Mouse (Mus musculus) liver, adult 2 months (tissue): ENCODE results near the gene Mipep. TPM values are rescaled to one million over a fixed set of nuclear protein-coding genes. Genes with fewer than 3 reads are reported as not detected.
A peak's percentile ranks its signal among the peaks of the same experiment; 100 is the strongest.

Source experiments
- DNase-seq: peaks from one replicate; pipeline ENCODE4 v3.0.0-alpha.2; 2011; ENCODE audit warnings: low read depth, low spot score; ENCODE audit errors: extremely low read depth
- H3K27ac ChIP-seq: fragments of 200-500 bp; replicated peaks from 2 replicates; pipeline ENCODE4 v1.5.1; 2012; ENCODE audit warnings: low read depth, mild to moderate bottlenecking, control low read depth, inconsistent platforms, low read length; ENCODE audit not compliant: insufficient read depth
- H3K27me3 ChIP-seq: fragments of 200-500 bp; 2 replicates; pipeline ENCODE4 v1.6.1; 2012; ENCODE audit warnings: mild to moderate bottlenecking, moderate library complexity, low read length, inconsistent platforms; ENCODE audit not compliant: control insufficient read depth, insufficient read depth
- H3K36me3 ChIP-seq: fragments of 200-500 bp; 2 replicates; pipeline ENCODE4 v1.6.1; 2012; ENCODE audit warnings: low read length, inconsistent platforms; ENCODE audit not compliant: control insufficient read depth, insufficient read depth
- H3K4me1 ChIP-seq: fragments of 200-500 bp; 2 replicates; pipeline ENCODE4 v1.6.1; 2011; ENCODE audit warnings: low read length; ENCODE audit not compliant: control insufficient read depth, insufficient read depth
- H3K4me3 ChIP-seq: fragments of 200-500 bp; 2 replicates; pipeline ENCODE4 v1.5.1; 2011; ENCODE audit warnings: low read depth, mild to moderate bottlenecking, control low read depth, low read length, moderate library complexity; ENCODE audit not compliant: insufficient read depth
- H3K79me2 ChIP-seq: fragments of 200-500 bp; 2 replicates; pipeline ENCODE4 v1.6.1; 2012; ENCODE audit warnings: inconsistent platforms, mild to moderate bottlenecking, low read length, moderate library complexity; ENCODE audit not compliant: control insufficient read depth, insufficient read depth
- H3K9ac ChIP-seq: fragments of 200-500 bp; 2 replicates; pipeline ENCODE4 v1.6.1; 2012; ENCODE audit warnings: low read depth, mild to moderate bottlenecking, control low read depth, inconsistent platforms, low read length
- CTCF ChIP-seq: fragments of 200-500 bp; IDR thresholded peaks from 2 replicates; pipeline ENCODE4 v1.5.1; 2011; ENCODE audit warnings: low read depth, low read length, control low read depth
- POLR2A ChIP-seq: fragments of 200-500 bp; IDR thresholded peaks from 2 replicates; pipeline ENCODE4 v1.6.1; 2011; ENCODE audit warnings: low read length, control low read depth; ENCODE audit not compliant: insufficient read depth; ENCODE audit errors: extremely low read depth
- WGBS: fragments of 180-500 bp; shearing (Covaris S2); methylation state at CpG from one replicate; pipeline ENCODE4 v1.1.7; 2018; 5-methylcytosine and 5-hydroxymethylcytosine counted together
- polyA plus RNA-seq: library from polyadenylated mRNA; depleted of rRNA; stranded (reverse); fragments of >200 nt; gene quantifications from 2 replicates; pipeline ENCODE4 v1.2.3, GENCODE M21; 2012
- total RNA-seq: library from RNA; depleted of rRNA; stranded (reverse); fragments of >200 nt; gene quantifications from 2 replicates; pipeline ENCODE4 v1.2.3, GENCODE M21; 2014

Gene Mipep
- total and polyA plus RNA-seq, 2 experiments: 13.9 to 30.1 TPM

DNA sequence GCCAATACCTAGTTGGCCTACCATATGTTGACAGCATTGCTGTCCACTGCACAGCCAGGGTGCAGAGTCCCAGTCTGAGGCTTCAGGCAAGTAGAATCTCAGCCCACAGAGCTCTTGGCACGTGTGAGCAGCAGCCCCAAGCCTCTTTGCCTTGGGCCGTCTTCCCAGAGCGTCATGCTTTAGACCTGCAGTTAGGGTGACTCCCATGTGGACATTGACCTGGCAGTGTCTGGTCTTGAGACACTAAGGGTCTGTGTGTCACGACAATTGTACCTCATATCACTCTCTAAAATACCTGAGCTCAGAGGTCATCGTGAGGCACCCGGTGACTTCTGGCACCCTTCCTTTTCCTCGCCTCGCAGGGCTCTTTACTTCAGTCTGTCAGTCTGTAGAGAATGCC is 25.3 kb upstream of the Mipep start:
- Histone ChIP-seq H3K36me3 (peaks cover 59% of the 10 kb centered on the region), H3K27ac (no peak overlapping the region), H3K79me2 (no peaks in the 10 kb centered on the region), H3K4me1 (no peaks in the 10 kb centered on the region), H3K9ac (no peak overlapping the region), H3K27me3 (no peaks in the 10 kb centered on the region), H3K4me3 (no peak overlapping the region)
- no peak for TF ChIP-seq CTCF
- DNase-seq: no peak
- WGBS: 89% methylated on average over 8 of the region's 8 CpGs

DNA sequence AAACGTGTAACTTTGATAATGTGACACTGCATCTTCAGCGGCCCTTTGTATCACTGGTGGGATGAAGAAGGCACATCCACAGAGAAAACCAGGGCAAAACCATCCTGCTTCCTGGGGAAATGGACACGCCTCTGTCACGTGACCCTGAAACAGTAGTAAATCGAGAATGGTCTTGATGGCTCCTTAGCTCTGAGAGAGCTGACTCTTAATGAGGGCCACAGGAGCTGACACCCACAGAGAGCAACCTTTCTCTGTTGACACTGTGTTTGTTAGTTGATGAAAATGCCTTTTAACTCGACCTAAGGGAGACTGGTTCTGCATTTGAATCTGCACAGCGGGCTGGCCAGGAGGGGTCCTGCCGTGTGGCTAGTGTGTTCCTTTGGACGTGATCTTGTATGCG is 22.6 kb upstream of the Mipep start:
- H3K27ac ChIP-seq: no peak overlapping the region
- no peaks in the 10 kb centered on the region for H3K4me1 ChIP-seq
- no peaks in the 10 kb centered on the region for H3K27me3 ChIP-seq
- WGBS: 83% methylated on average over 10 of the region's 10 CpGs
- no peaks in the 10 kb centered on the region for H3K79me2 ChIP-seq
- H3K36me3 ChIP-seq: peaks cover 44% of the 10 kb centered on the region
- DNase-seq: no peak
- H3K9ac ChIP-seq: no peak overlapping the region
- no peak overlapping the region for H3K4me3 ChIP-seq
- no peak for TF ChIP-seq CTCF
- no peak for TF ChIP-seq POLR2A

DNA sequence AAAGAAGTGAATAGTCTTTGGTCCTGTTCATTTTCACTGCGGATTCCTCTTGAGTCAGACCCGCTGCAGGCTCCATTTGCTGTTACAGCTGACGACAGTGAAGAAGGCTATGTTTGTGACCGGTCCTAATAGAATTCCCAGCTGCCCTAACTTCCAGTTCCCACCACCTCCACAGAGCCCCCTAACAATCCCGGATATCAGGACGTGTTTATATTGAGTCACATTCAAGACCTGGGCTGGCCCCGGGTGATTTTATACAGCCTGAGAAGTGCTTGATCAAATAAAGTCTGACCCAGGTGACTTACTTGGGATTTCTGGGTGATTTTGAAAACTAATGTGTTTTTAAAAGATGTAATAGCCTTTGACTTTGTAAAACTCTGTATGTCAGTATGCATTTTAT is 21.6 kb upstream of the Mipep start:
- Histone ChIP-seq H3K27ac (no peak overlapping the region), H3K27me3 (no peaks in the 10 kb centered on the region), H3K4me1 (no peaks in the 10 kb centered on the region), H3K9ac (no peak overlapping the region), H3K79me2 (no peaks in the 10 kb centered on the region), H3K4me3 (no peak overlapping the region), H3K36me3 (peaks cover 38% of the 10 kb centered on the region)
- no peak for TF ChIP-seq CTCF
- TF ChIP-seq POLR2A: no peak
- WGBS: 83% methylated on average over 7 of the region's 7 CpGs
- DNase-seq: no peak

DNA sequence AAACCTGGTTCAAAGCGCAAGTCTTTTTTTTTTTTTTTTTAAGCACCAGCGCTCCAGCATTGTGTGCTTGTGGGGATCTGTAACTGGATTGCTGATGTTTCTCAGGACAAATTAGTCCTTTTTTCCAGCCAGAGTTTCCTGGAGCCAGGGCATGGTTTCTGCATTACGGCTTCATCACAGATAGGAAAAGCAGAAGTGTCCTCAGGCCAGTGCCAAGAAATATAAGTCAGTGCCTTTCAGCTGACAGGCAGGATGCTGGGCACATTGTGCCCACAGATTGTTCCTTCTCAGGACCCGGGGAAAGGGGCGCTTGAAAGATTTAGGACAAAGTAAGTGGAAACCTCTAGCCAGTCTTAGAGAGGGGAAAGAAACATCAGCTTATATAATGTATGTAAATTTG is 20.6 kb upstream of the Mipep start:
- 83% methylated on average over 5 of the region's 5 CpGs for WGBS
- Histone ChIP-seq H3K9ac (no peak overlapping the region), H3K27ac (no peak overlapping the region), H3K27me3 (no peaks in the 10 kb centered on the region), H3K4me1 (no peaks in the 10 kb centered on the region), H3K36me3 (peaks cover 30% of the 10 kb centered on the region), H3K79me2 (no peaks in the 10 kb centered on the region), H3K4me3 (no peak overlapping the region)
- DNase-seq: no peak
- no peak for TF ChIP-seq CTCF
- no peak for TF ChIP-seq POLR2A

DNA sequence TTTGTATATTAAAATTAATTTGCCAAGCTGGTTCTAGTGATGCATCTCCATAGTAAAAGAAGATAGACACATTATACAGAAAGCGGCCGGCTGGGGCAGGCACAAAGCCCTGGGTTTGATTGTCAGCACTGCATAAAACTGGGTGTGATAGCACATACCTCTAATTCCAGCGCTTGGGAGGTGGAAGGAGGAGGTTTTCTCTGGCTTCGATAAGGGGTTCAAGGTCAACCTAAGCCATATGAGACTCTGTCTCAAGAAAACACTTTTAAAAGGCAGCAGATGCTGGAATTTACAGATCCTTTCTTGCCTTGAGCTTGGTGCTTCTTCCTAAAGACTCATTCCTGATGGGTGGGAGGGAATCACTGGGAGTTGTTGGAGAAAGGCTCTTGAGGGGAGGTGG is 19.8 kb upstream of the Mipep start:
- peaks cover 29% of the 10 kb centered on the region for H3K36me3 ChIP-seq
- DNase-seq: no peak
- H3K4me3 ChIP-seq: no peak overlapping the region
- no peaks in the 10 kb centered on the region for H3K4me1 ChIP-seq
- no peak for TF ChIP-seq CTCF
- no peak for TF ChIP-seq POLR2A
- no peak overlapping the region for H3K9ac ChIP-seq
- 81% methylated on average over 4 of the region's 4 CpGs for WGBS
- H3K27ac ChIP-seq: peak overlapping the region; percentile 48
- H3K79me2 ChIP-seq: no peaks in the 10 kb centered on the region
- no peaks in the 10 kb centered on the region for H3K27me3 ChIP-seq

DNA sequence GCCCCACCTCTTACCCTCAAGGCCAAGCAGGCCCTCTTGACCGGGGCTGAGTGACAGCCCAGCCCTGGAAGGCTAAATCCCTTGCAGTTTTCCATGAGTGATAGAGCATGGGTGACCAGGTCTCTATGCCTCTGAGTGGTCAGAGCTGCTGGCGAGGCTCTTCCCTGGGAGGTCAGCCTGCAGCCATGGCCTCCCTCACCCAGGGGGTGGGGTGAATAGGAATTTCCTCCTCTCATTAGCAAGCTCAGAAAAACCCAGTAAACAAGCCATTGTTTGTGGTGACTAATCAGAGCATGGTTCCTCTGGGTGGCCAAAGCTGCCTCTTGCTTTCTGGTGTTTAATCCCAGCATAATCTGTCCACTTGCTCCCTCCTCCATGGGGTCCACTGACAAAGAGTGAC is 19.3 kb upstream of the Mipep start:
- H3K27me3 ChIP-seq: no peaks in the 10 kb centered on the region
- no peak for TF ChIP-seq POLR2A
- TF ChIP-seq CTCF: no peak
- 73% methylated on average over 2 of the region's 2 CpGs for WGBS
- H3K4me3 ChIP-seq: no peak overlapping the region
- H3K36me3 ChIP-seq: peaks cover 28% of the 10 kb centered on the region
- H3K9ac ChIP-seq: no peak overlapping the region
- no peaks in the 10 kb centered on the region for H3K4me1 ChIP-seq
- H3K27ac ChIP-seq: peak overlapping the region; percentile 48
- no peak for DNase-seq
- no peaks in the 10 kb centered on the region for H3K79me2 ChIP-seq
